Mouse (Mus musculus): ENCODE results near the gene Plekhg2. TPM values are rescaled to one million over a fixed set of nuclear protein-coding genes. Genes with fewer than 3 reads are reported as not detected.

Plekhg2 gene
- polyA plus RNA-seq, 1 experiment, result 66.4 TPM

GRCm38 (mm10) chr7:28341381-28341780, 31.0 kb downstream of the Plekhg2 start:
- Histone ChIP-seq H3K27me3 (ENCODE audit: control insufficient read depth, insufficient read depth, low read length) (no peaks in the 10 kb centered on the region), H3K27ac (ENCODE audit: insufficient read depth, low read length) (no peak overlapping the region), H3K4me1 (ENCODE audit: control insufficient read depth, insufficient read depth, insufficient read length) (no peaks in the 10 kb centered on the region; the same call in none of the 2 replicates), H3K4me3 (ENCODE audit: extremely low read depth, insufficient read depth, insufficient read length) (no peak overlapping the region), H3K36me3 (ENCODE audit: control insufficient read depth, insufficient read depth, low read length) (no peaks in the 10 kb centered on the region)
- 78% methylated on average over 7 of the region's 7 CpGs for WGBS
- no peak for DNase-seq (ENCODE audit: low read depth in 1 of 2, low spot score in 2 of 2)
- TF ChIP-seq POLR2A (IDR thresholded peaks at IDR 0.05; ENCODE audit: low read depth, low read length) (no peak), CTCF (IDR thresholded peaks at IDR 0.05; ENCODE audit: extremely low read depth, insufficient read depth, insufficient read length, insufficient replicate concordance) (no peak)

DNA sequence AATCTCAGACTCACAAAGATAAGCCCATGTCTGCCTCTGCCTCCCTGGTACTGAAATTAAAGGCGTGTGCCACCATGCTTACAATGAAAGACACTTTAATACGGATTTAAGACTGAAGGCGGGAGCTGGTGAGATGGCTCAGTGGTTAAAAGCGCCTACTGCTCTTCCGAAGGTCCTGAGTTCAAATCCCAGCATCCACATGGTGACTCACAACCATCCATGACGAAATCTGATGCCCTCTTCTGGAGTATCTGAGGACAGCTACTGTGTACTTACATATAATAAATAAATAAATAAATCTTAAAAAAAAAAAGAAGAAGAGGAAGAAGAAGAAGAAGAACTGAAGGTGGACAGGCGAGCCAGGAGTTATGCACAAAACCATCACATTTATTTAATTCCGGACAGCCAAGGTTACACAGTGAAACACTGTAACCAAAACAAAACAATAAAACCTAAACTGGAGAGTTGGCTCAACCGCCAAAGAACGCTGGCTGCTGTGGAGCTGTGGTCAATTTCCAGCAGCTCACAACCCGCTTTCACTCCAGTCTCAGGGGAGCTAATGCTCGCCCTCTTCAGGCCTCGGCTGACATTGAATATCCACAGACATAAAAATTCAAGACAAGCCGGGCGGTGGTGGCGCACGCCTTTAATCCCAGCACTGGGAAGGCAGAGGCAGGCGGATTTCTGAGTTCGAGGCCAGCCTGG, 33.0 kb downstream of the Plekhg2 start:
- H3K36me3 ChIP-seq (ENCODE audit: control insufficient read depth, insufficient read depth, low read length), result no peaks in the 10 kb centered on the region
- WGBS, result 17% methylated on average over 19 of the region's 19 CpGs
- no peaks in the 10 kb centered on the region for H3K27me3 ChIP-seq (ENCODE audit: control insufficient read depth, insufficient read depth, low read length)
- H3K4me1 ChIP-seq (ENCODE audit: control insufficient read depth, insufficient read depth, insufficient read length), result no peaks in the 10 kb centered on the region; the same call in none of the 2 replicates
- DNase-seq (ENCODE audit: low read depth in 1 of 2, low spot score in 2 of 2), result peak; percentile 55 to 63
- TF ChIP-seq POLR2A (IDR thresholded peaks at IDR 0.05; ENCODE audit: low read depth, low read length), result no peak
- peak; percentile 11; the same call in 1 of the 2 replicates for TF ChIP-seq CTCF (IDR thresholded peaks at IDR 0.05; ENCODE audit: extremely low read depth, insufficient read depth, insufficient read length, insufficient replicate concordance)
- H3K4me3 ChIP-seq (ENCODE audit: extremely low read depth, insufficient read depth, insufficient read length), result peak overlapping the region; percentile 55; the same call in 1 of the 2 replicates
- H3K27ac ChIP-seq (ENCODE audit: insufficient read depth, low read length), result peak overlapping the region; percentile 92

DNA sequence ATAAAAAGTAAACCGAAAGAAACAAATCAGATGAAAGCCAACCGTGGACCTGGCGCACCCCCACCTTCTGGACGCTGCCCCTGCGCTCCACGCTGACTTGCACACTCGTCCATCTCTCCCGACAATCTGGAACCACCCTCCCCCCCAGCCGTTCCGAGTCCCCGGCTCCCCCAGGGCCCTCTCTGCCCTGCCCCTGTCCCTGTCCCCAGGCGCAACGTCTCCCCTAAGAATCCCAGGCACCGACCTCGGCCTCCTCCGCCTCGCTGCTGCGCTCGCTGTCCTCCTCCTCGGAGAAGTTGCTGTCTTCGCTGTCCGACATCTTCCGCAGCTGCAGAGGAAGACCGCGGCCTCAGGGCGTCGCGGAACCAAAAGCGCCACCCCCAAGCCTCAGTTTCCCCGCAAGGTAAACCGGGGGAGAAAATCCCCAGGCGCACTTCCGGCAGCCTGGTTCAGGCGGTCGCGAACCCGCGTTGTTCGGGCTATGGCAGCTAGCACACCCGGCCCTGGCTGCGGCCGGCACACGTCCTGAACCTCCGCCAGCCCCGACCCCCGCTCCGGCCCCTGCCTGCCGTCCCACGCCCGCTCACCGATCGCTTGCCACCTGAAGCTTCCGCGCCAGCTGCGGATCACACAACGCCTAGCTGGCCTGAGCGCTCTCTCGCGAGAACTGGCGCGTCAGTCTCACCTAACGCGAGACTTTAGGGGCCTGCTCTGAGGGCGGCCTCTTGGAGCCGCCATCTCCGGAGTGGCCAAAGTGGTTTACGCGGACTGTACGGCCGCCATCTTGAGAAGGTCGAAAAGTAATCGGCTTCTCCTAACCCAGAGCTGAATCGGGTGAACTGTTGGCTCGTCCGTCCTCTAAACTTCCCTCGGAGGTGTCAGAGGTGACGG, 34.0 kb downstream of the Plekhg2 start, which contains the start of gene Supt5:
TSS of gene Supt5 (minus strand) at position 639 of the 891 bp plus-strand sequence.
- under 1% methylated on average over 77 of the region's 77 CpGs for WGBS
- TF ChIP-seq CTCF (IDR thresholded peaks at IDR 0.05; ENCODE audit: extremely low read depth, insufficient read depth, insufficient read length, insufficient replicate concordance), result no peak
- peak; percentile 92 for TF ChIP-seq POLR2A (IDR thresholded peaks at IDR 0.05; ENCODE audit: low read depth, low read length)
- Histone ChIP-seq H3K36me3 (ENCODE audit: control insufficient read depth, insufficient read depth, low read length) (no peaks in the 10 kb centered on the region), H3K27me3 (ENCODE audit: control insufficient read depth, insufficient read depth, low read length) (no peaks in the 10 kb centered on the region), H3K4me1 (ENCODE audit: control insufficient read depth, insufficient read depth, insufficient read length) (no peaks in the 10 kb centered on the region; the same call in none of the 2 replicates), H3K4me3 (ENCODE audit: extremely low read depth, insufficient read depth, insufficient read length) (peak within 1 kb of the TSS; percentile 86), H3K27ac (ENCODE audit: insufficient read depth, low read length) (peak within 1 kb of the TSS; percentile 92)
- DNase-seq (ENCODE audit: low read depth in 1 of 2, low spot score in 2 of 2), result peak; percentile 98

DNA sequence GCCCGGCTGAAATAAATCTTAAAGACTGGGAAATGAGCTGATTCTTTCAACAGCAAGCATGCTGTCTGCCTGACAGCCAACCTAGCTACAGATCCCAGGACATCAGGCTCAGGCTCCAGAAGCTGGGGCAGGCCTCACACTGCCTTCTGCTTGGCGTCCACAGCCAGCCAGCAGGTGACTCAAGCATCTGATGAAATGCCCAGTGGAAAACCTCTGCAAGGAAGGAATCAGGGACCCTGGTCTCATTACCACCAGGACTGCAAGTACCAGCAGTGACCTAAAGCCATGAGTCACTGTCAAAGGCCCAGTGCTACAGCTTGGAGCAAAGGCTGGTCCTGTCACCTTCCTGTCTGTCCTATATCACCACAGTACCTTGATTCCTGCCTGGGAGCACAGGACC, 36.9 kb downstream of the Plekhg2 start:
- TF ChIP-seq POLR2A (IDR thresholded peaks at IDR 0.05; ENCODE audit: low read depth, low read length) (no peak), CTCF (IDR thresholded peaks at IDR 0.05; ENCODE audit: extremely low read depth, insufficient read depth, insufficient read length, insufficient replicate concordance) (no peak)
- no peaks in the 10 kb centered on the region for H3K27me3 ChIP-seq (ENCODE audit: control insufficient read depth, insufficient read depth, low read length)
- DNase-seq (ENCODE audit: low read depth in 1 of 2, low spot score in 2 of 2), result no peak
- no peak overlapping the region for H3K4me3 ChIP-seq (ENCODE audit: extremely low read depth, insufficient read depth, insufficient read length)
- WGBS, result 93% methylated on average over 2 of the region's 2 CpGs
- H3K36me3 ChIP-seq (ENCODE audit: control insufficient read depth, insufficient read depth, low read length), result peaks cover 5% of the 10 kb centered on the region
- no peak overlapping the region for H3K27ac ChIP-seq (ENCODE audit: insufficient read depth, low read length)
- H3K4me1 ChIP-seq (ENCODE audit: control insufficient read depth, insufficient read depth, insufficient read length), result no peaks in the 10 kb centered on the region; the same call in none of the 2 replicates

GRCm38 (mm10) chr7:28334534-28334933, 37.9 kb downstream of the Plekhg2 start:
- Histone ChIP-seq H3K4me1 (ENCODE audit: control insufficient read depth, insufficient read depth, insufficient read length) (no peaks in the 10 kb centered on the region; the same call in none of the 2 replicates), H3K36me3 (ENCODE audit: control insufficient read depth, insufficient read depth, low read length) (peaks cover 13% of the 10 kb centered on the region), H3K27me3 (ENCODE audit: control insufficient read depth, insufficient read depth, low read length) (no peaks in the 10 kb centered on the region), H3K4me3 (ENCODE audit: extremely low read depth, insufficient read depth, insufficient read length) (no peak overlapping the region), H3K27ac (ENCODE audit: insufficient read depth, low read length) (no peak overlapping the region)
- DNase-seq (ENCODE audit: low read depth in 1 of 2, low spot score in 2 of 2), result no peak
- TF ChIP-seq CTCF (IDR thresholded peaks at IDR 0.05; ENCODE audit: extremely low read depth, insufficient read depth, insufficient read length, insufficient replicate concordance), result no peak
- no peak for TF ChIP-seq POLR2A (IDR thresholded peaks at IDR 0.05; ENCODE audit: low read depth, low read length)
- 91% methylated on average over 4 of the region's 4 CpGs for WGBS

DNA sequence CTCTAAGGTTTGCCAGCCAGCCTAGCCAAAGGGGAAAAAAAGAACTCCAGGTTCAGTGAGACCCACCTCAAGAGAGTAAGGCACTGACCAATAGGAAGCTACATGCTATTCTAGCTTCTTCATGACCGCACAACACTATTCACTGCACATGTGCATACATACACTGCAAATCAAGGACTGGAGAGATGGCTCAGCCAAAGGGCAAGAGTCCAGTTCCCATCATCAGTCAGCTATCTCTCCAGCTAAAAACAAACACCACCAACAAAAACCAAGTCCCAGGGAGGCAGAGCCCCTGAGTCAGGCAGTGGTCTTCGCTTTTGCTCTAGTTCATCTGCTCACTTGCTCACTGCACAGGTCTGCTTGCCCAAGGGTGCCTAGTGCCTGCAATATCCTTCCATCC, 44.1 kb downstream of the Plekhg2 start:
- no peak overlapping the region for H3K27ac ChIP-seq (ENCODE audit: insufficient read depth, low read length)
- no peaks in the 10 kb centered on the region for H3K27me3 ChIP-seq (ENCODE audit: control insufficient read depth, insufficient read depth, low read length)
- 93% methylated on average over 2 of the region's 2 CpGs for WGBS
- H3K4me1 ChIP-seq (ENCODE audit: control insufficient read depth, insufficient read depth, insufficient read length), result no peaks in the 10 kb centered on the region
- no peak for DNase-seq (ENCODE audit: low read depth in 1 of 2, low spot score in 2 of 2)
- peaks cover 44% of the 10 kb centered on the region for H3K36me3 ChIP-seq (ENCODE audit: control insufficient read depth, insufficient read depth, low read length)
- TF ChIP-seq POLR2A (IDR thresholded peaks at IDR 0.05; ENCODE audit: low read depth, low read length), result no peak
- TF ChIP-seq CTCF (IDR thresholded peaks at IDR 0.05; ENCODE audit: extremely low read depth, insufficient read depth, insufficient read length, insufficient replicate concordance), result no peak
- H3K4me3 ChIP-seq (ENCODE audit: extremely low read depth, insufficient read depth, insufficient read length), result no peak overlapping the region
